Mouse (Mus musculus) E14TG2a.4 (cell line): ENCODE measurements around the gene Kcnn3.

Experiments
- CTCF ChIP-seq: conservative IDR thresholded peaks from 2 replicates; pipeline ENCODE4 v1.5.1; 2014; ENCODE audit warnings: low read length
- POU5F1 ChIP-seq: IDR thresholded peaks from 2 replicates; pipeline ENCODE4 v1.6.1; 2014; ENCODE audit warnings: low read length, borderline replicate concordance

DNA sequence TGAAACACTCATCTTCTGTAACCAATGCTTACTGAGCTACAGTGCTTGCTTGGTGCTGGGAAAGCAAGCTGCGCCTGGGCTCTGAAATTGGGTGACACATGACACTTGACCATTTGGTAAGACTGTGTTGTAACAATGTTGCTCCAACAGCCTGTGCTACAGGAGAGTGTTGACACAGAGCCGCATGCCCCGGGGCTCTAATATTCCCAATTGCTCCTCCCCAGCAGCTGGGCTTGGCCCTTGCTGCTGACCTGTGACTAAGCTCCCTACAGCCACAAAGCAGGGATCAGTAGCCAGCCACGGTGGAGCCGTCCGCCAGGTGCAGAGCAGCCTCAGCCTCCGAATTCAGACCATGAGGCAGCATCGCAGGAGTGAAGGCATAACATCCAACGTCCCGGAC lies 58.8 kb downstream of the Kcnn3 start:
- TF ChIP-seq CTCF: no peak
- no peak for TF ChIP-seq POU5F1
